Mouse (Mus musculus): ENCODE results near the gene Btbd16. TPM values are rescaled to one million over a fixed set of nuclear protein-coding genes. Genes with fewer than 3 reads are reported as not detected.

Btbd16 gene
- polyA plus RNA-seq, 1 experiment from 2014 or later: 0.08 TPM

GRCm38 (mm10) chr7:130789456-130789855 lies 15.6 kb downstream of the Btbd16 start:
- ChIA-PET CTCF (interaction anchor here (1.0 kb wide), 1 partner anchor 12 kb away, joined by 3 read pairs; no protein-coding TSS in a partner anchor), POLR2A (no interaction called here)
- DNase-seq (ENCODE audit: low read depth, low spot score) (no peak), ATAC-seq (no peak)
- H3K27me3 ChIP-seq: no peaks in the 10 kb centered on the region
- in situ Hi-C loops (cut with MboI; ENCODE audit: low pct_unique_long_range_greater_than_20kb): no loop called here
- TF ChIP-seq CTCF (IDR thresholded peaks at IDR 0.05): no peak

GRCm38 (mm10) chr7:130793671-130794070 lies 19.8 kb downstream of the Btbd16 start:
- in situ Hi-C loops (cut with MboI; ENCODE audit: low pct_unique_long_range_greater_than_20kb): no loop called here

GRCm38 (mm10) chr7:130796786-130797185 lies 22.9 kb downstream of the Btbd16 start:
- POLR2A ChIA-PET: no interaction called here
- CTCF ChIA-PET: interaction anchor here (1.8 kb wide), 1 partner anchor 11 kb away, joined by 4 read pairs; no protein-coding TSS in a partner anchor
- in situ Hi-C loops (cut with MboI; ENCODE audit: low pct_unique_long_range_greater_than_20kb): no loop called here
- DNase-seq (ENCODE audit: low read depth, low spot score) (no peak), ATAC-seq (no peak)
- no peaks in the 10 kb centered on the region for H3K27me3 ChIP-seq
- no peak for TF ChIP-seq CTCF (IDR thresholded peaks at IDR 0.05)

More at GRCm38 (mm10) chr7:130793671-130794070, 19.8 kb downstream of the Btbd16 start:
- no peak for DNase-seq (ENCODE audit: low read depth, low spot score)
- ATAC-seq: no peak
- no peak for TF ChIP-seq CTCF (IDR thresholded peaks at IDR 0.05)
- H3K27me3 ChIP-seq: no peaks in the 10 kb centered on the region
- POLR2A ChIA-PET: no interaction called here
- CTCF ChIA-PET: interaction anchor here (2.4 kb wide), 1 partner anchor 13 kb away, joined by 7 read pairs; no protein-coding TSS in a partner anchor

DNA sequence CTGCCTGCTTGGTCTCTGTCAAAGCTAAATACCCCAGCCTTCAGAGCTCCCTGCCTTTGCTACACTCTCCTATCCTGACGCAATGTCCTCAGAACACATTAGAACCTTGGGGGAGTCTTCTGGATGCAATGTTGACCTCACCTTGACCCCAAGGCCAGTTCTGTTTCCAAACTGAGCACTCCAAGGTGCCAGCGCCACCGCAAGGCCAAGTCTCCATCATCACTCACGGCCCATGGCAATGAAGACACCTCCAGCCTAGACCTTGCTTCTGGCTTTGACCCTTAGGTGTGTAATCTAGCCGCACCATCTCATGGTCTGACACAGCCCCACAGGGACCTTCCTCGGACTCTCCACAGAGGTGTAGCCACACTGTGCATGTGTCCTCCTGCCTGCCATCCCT lies 23.7 kb downstream of the Btbd16 start:
- ATAC-seq: no peak
- in situ Hi-C loops (cut with MboI; ENCODE audit: low pct_unique_long_range_greater_than_20kb): no loop called here

DNA sequence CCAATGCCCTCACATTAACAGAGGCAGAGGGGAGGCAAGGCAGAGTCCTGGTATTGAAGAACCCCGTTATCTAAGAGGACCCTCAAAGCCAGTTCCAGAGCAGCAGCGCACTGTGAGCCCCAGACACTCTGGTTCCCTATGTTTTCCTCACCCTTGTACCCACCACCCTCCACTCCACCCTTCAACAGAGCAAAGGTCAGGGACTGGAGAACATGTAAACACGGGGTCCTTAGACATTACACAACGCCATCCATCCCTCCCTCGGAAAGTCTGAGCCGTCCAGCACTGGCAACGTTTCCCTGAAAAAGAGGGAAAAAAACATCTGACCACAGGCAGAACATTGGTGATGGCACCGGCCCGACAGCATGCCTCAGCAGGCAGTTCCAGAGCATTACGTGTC lies 25.5 kb downstream of the Btbd16 start:
- ChIA-PET POLR2A (no interaction called here), CTCF (no interaction called here)
- no peak for ATAC-seq
- in situ Hi-C loops (cut with MboI; ENCODE audit: low pct_unique_long_range_greater_than_20kb): no loop called here
- no peak for DNase-seq (ENCODE audit: low read depth, low spot score)
- TF ChIP-seq CTCF (IDR thresholded peaks at IDR 0.05): no peak
- no peaks in the 10 kb centered on the region for H3K27me3 ChIP-seq

More for the DNA sequence above, 23.7 kb downstream of the Btbd16 start:
- no peaks in the 10 kb centered on the region for H3K27me3 ChIP-seq
- no peak for DNase-seq (ENCODE audit: low read depth, low spot score)
- ChIA-PET CTCF (interaction anchor here (0.6 to 1.8 kb wide), 2 partner anchors 10 to 25 kb away, joined by 3 to 4 read pairs; no protein-coding TSS in a partner anchor), POLR2A (no interaction called here)
- TF ChIP-seq CTCF (IDR thresholded peaks at IDR 0.05): no peak

- ATAC-seq: no peak
- in situ Hi-C loops (cut with MboI; ENCODE audit: low pct_unique_long_range_greater_than_20kb): no loop called here
- H3K27me3 ChIP-seq: no peaks in the 10 kb centered on the region
- no peak for TF ChIP-seq CTCF (IDR thresholded peaks at IDR 0.05)
- no peak for DNase-seq (ENCODE audit: low read depth, low spot score)
- ChIA-PET POLR2A (no interaction called here), CTCF (interaction anchor here (1.5 kb wide), 1 partner anchor 11 kb away, joined by 3 read pairs; no protein-coding TSS in a partner anchor)
Observed at GRCm38 (mm10) chr7:130800681-130801080, 26.8 kb downstream of the Btbd16 start.

GRCm38 (mm10) chr7:130801811-130802210 lies 27.9 kb downstream of the Btbd16 start:
- ChIA-PET POLR2A (no interaction called here), CTCF (interaction anchor here (1.5 kb wide), 1 partner anchor 12 kb away, joined by 3 read pairs; no protein-coding TSS in a partner anchor)
- H3K27me3 ChIP-seq: no peaks in the 10 kb centered on the region
- TF ChIP-seq CTCF (IDR thresholded peaks at IDR 0.05): no peak
- in situ Hi-C loops (cut with MboI; ENCODE audit: low pct_unique_long_range_greater_than_20kb): no loop called here
- DNase-seq (ENCODE audit: low read depth, low spot score): no peak
- ATAC-seq: no peak

DNA sequence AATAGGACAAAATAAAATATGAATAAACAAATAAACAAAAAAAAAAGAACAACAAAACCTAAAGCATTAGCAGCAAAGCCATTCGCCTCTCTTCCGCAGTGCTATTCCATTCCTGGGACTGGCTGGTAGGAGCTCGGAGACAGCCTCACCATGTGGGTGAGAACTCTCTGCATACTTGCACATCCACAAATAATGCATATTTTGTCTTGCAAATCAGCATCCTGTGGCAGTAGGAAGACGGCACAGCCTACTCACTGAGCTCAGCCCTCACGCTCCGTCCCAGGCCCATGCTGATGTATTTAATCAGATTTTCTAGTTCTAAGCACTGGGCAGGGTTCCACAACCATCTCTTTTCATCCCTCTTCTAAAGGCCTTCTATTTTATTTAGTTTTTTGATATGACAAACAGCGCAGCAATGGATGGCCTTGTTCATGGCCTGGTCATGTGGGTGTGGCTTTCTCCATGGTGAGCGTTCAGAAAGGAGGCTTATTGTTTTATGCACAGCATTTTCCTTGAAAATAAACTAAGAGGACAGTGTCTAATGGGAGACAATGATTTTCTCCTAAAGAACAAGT lies 29.5 kb downstream of the Btbd16 start:
- in situ Hi-C loops (cut with MboI; ENCODE audit: low pct_unique_long_range_greater_than_20kb): no loop called here
- H3K27me3 ChIP-seq: no peaks in the 10 kb centered on the region
- no peak for TF ChIP-seq CTCF (IDR thresholded peaks at IDR 0.05)
- ATAC-seq: no peak
- ChIA-PET CTCF (interaction anchor here (0.7 to 1.1 kb wide), 2 partner anchors 11 to 31 kb away, joined by 4 read pairs; no protein-coding TSS in a partner anchor), POLR2A (no interaction called here)
- no peak for DNase-seq (ENCODE audit: low read depth, low spot score)

DNA sequence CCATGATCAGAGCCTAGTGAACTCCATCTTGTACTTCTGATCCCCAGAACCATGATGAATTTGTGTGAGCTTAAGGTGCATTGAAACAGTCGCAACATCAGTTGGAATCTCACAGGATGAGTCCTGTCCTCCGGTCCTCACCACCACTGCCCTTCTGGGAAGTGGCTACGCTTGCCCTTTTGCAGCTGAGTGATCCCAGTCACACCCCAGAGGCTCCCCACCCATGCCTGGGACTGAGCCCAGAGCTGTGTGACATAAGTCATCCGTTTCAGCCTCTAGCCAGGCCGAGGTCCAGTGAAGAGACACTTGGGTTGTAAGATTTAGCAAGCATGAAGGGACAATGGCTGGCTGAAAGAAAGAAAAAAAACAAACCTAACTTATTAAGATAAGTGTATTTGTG lies 31.1 kb downstream of the Btbd16 start:
- CTCF ChIA-PET: no interaction called here
- in situ Hi-C loops (cut with MboI; ENCODE audit: low pct_unique_long_range_greater_than_20kb): no loop called here
- no peaks in the 10 kb centered on the region for H3K27me3 ChIP-seq
- peak; percentile 29 for ATAC-seq
- TF ChIP-seq CTCF (IDR thresholded peaks at IDR 0.05): no peak
- no peak for DNase-seq (ENCODE audit: low read depth, low spot score)
- POLR2A ChIA-PET: no interaction called here

GRCm38 (mm10) chr7:130807749-130808148 lies 33.9 kb downstream of the Btbd16 start:
- in situ Hi-C loops (cut with MboI; ENCODE audit: low pct_unique_long_range_greater_than_20kb): no loop called here

DNA sequence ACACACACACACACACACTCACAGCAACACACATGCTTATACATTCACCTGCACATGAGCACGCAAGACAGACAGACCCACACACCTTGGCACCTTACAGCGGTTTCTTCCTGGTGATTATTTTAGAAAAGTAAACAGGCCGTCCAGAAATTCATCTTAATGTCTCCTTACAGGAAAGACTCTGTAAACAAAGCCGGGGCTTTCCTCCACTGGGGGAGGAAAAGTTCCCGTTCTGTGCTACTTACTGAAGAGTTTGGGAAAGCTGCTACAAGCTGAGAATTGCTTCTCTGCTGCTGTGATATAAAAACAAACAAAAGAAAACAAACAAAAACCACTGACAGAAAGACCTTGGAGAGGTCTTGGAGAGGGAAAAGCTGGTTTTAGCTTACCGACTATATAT lies 34.8 kb downstream of the Btbd16 start:
- in situ Hi-C loops (cut with MboI; ENCODE audit: low pct_unique_long_range_greater_than_20kb): no loop called here
- DNase-seq (ENCODE audit: low read depth, low spot score) (no peak), ATAC-seq (no peak)
- no peak for TF ChIP-seq CTCF (IDR thresholded peaks at IDR 0.05)
- CTCF ChIA-PET: no interaction called here
- POLR2A ChIA-PET: interaction anchor here (0.7 kb wide), 1 partner anchor 101 kb away, joined by 3 read pairs; no protein-coding TSS in a partner anchor
- no peaks in the 10 kb centered on the region for H3K27me3 ChIP-seq

More at GRCm38 (mm10) chr7:130807749-130808148, 33.9 kb downstream of the Btbd16 start:
- no peaks in the 10 kb centered on the region for H3K27me3 ChIP-seq
- ATAC-seq (peak; percentile 82), DNase-seq (ENCODE audit: low read depth, low spot score) (peak; percentile 71)
- CTCF ChIA-PET: interaction anchor here (1.3 to 2.2 kb wide), 2 partner anchors 10 to 13 kb away, joined by 4 to 7 read pairs; no protein-coding TSS in a partner anchor
- TF ChIP-seq CTCF (IDR thresholded peaks at IDR 0.05): no peak
- POLR2A ChIA-PET: interaction anchor here (1.2 kb wide), 1 partner anchor 12 kb away, joined by 5 read pairs; no protein-coding TSS in a partner anchor
